Mouse (Mus musculus) ZHBTc4 (cell line): Measurements from ENCODE around the gene Prom2.

Experiments
- DNase-seq: peaks from one replicate; pipeline ENCODE4 v3.0.0-alpha.2; 2011; ENCODE audit warnings: low read depth, low spot score

The Prom2 gene

GRCm38 (mm10) chr2:127484476-127485170 is 56.6 kb downstream of the Prom2 start:
- DNase-seq, result peak; percentile 94

GRCm38 (mm10) chr2:127483001-127483400 is 58.3 kb downstream of the Prom2 start:
- DNase-seq, result peak; percentile 55

GRCm38 (mm10) chr2:127482533-127482911 is 58.7 kb downstream of the Prom2 start:
- peak; percentile 87 for DNase-seq

DNA sequence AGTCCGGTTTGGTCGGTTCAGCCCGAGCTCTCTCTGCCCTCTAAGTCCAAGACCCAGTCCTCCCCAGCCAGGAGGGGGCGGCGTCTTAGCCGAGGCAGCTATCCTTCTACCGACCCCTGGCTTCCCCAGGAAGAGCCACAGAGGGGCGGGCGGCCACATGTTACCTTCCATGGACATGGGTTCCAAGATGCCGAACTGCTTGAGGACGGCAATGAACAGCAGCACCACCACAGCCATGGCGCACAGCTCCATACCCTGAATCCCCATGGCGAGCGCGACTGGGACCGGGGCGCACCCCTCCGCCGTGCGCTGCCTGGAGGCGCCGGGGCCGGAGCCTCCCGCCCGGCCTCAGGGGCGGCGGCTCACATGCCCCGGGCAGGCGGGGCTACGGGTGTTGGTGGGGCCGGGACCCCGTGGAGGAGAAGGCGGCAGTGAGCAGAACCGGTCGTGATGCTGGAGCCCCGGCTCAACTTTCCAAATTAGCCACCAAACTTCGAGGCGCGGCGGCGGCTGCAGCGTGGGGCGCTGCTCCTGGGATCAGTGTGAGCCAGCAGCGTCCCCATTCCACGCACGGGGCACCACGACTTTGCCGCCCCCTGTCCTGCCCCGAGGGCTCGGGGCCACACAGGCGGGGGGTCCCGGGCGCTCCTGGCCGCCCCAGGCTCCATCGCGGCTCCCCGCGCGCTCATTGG is 59.3 kb downstream of the Prom2 start:
- peak; percentile 53 for DNase-seq

DNA sequence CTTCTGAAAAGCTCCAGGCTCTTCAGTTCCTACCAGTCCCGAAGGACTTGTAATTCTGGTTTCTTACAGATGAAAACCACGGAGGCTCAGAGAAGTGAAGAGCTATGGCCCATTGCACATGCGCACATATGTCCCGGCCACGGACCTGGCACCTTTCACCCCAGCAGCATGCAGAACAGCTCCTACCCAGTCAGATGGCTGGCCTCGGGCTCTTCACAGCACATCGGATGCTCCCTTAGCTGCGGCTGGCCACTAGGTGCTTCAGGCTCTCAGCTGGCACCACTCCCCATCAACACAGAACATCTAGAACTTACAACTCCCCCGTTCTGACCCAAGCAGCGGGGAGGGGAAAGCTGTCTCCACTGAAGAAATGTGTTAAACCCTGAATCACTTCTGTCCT is 61.5 kb downstream of the Prom2 start:
- DNase-seq, result no peak

DNA sequence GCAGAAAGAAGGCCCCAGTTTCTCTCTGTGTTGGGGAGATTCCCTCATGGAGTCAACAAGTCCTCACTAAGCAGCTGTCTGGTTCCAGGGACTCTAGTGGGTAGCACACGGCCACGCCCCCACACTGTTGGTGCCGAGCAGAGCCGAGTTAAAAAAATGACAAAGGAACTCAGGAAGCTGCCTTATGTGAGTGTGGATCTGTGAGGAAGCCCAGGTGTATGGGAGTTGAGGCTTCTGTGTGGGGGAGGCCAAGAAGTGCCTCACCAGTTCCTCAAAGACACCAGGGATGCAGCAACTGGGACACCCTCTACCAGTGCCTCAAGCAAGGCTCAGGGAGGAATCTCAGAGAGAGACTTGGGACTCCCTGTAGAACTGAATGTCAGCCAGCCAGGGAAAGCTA is 62.1 kb downstream of the Prom2 start:
- no peak for DNase-seq
